Comparison of ENCODE assay signal across 15 mouse cellular contexts in the genomic region with DNA sequence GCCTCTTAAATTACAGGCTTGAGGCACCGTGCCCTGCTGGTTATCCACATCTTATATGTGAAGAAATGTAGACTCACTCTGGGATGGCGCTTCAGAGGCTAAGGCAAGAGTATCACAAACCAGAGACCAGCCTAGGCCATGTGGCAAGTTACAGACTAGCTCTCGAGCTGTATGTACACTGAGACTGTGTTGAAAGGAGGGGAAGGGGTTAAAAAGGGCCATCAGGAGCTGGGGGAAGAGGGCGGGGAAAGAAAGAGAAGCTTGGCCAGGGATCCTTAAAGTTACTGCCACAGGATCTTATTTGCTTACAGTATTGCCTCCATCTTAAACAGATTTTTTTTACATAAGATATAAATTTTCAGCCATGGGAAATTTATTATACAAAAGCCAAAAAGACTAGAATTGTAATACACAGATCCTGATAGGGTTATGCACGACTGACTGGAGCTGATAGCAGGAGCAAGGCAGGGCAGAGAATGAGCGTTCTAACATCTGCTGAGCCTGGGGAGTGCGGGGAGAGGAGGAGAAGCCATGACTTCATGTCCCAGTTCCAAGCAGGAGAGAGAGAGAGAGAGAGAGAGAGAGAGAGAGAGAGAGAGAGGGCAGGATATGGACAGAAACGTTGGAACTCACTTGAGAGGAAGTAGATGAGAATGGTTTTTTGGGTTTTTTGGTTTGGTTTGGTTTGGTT. TPM values are rescaled to one million over a fixed set of nuclear protein-coding genes. Genes with fewer than 3 reads are reported as not detected.
DNase-seq lines count a peak whose midpoint lies in the region; ATAC-seq and TF ChIP-seq lines count a peak whose summit lies in the region.
"Had no signal": no experiment of that assay in that cellular context is flagged by ENCODE, and none has a peak within 500 bp of the region (broad histone marks: within the 10 kb centered on the region; RNA-seq: fewer than 3 reads in every experiment).

No protein-coding gene starts in this region.

- ATAC-seq in kidney, embryonic 14.5 days (ENCODE audit: low FRiP score, low TSS enrichment) = 0 out of 2 replicates have a peak, but pooled peaks have one; percentile 46
- ATAC-seq in midbrain, embryonic 11.5 days (ENCODE audit: low FRiP score) = no peak
- no peak for ATAC-seq in midbrain, postnatal 0 days (ENCODE audit: low FRiP score)
- ATAC-seq: midbrain, embryonic 16.5 days had no signal

- no peaks in the 10 kb centered on the region for H3K9me3 ChIP-seq in kidney, embryonic 14.5 days (ENCODE audit: control insufficient read depth, low read length)
- no peaks in the 10 kb centered on the region for H3K9me3 ChIP-seq in midbrain, embryonic 11.5 days (ENCODE audit: control insufficient read depth, low read length)
- H3K9me3 ChIP-seq in midbrain, postnatal 0 days (ENCODE audit: low read length) = no peaks in the 10 kb centered on the region
- no peaks in the 10 kb centered on the region for H3K9me3 ChIP-seq in limb, embryonic 10.5 days (replicated peaks)
- H3K9me3 ChIP-seq: G1E; limb, embryonic 13.5 days; neural tube, embryonic 12.5 days had no signal

- H3K4me3 ChIP-seq in kidney, embryonic 14.5 days (ENCODE audit: low read length) = no peak overlapping the region
- no peak overlapping the region for H3K4me3 ChIP-seq in midbrain, embryonic 11.5 days (ENCODE audit: low read depth, low read length)
- no peak overlapping the region for H3K4me3 ChIP-seq in midbrain, postnatal 0 days (ENCODE audit: low read depth, low read length)
- no peak overlapping the region for H3K4me3 ChIP-seq in limb, embryonic 10.5 days
- H3K4me3 ChIP-seq in gastrocnemius, adult 2 months = no peak overlapping the region
- H3K4me3 ChIP-seq: limb, embryonic 13.5 days; neural tube, embryonic 12.5 days had no signal

- 19% methylated on average over 8 of the region's 8 CpGs for WGBS in kidney, embryonic 14.5 days
- 39% methylated on average over 8 of the region's 8 CpGs for WGBS in midbrain, embryonic 11.5 days
- WGBS in midbrain, postnatal 0 days = 47% methylated on average over 8 of the region's 8 CpGs
- WGBS in limb, embryonic 10.5 days = 32% methylated on average over 8 of the region's 8 CpGs

- intact Hi-C loops in gastrocnemius, adult 2 months (cut with DNase I) = no loop called here

- H3K36me3 ChIP-seq in kidney, embryonic 14.5 days (ENCODE audit: control insufficient read depth, insufficient read depth, low read length) = no peaks in the 10 kb centered on the region
- H3K36me3 ChIP-seq in midbrain, embryonic 11.5 days (ENCODE audit: control insufficient read depth, insufficient read depth, low read length) = no peaks in the 10 kb centered on the region
- no peaks in the 10 kb centered on the region for H3K36me3 ChIP-seq in midbrain, postnatal 0 days (ENCODE audit: insufficient read depth, low read length)
- H3K36me3 ChIP-seq in limb, embryonic 10.5 days = no peaks in the 10 kb centered on the region
- H3K36me3 ChIP-seq: G1E; limb, embryonic 13.5 days; neural tube, embryonic 12.5 days had no signal

- no peak for TF ChIP-seq CTCF in midbrain, postnatal 0 days (IDR thresholded peaks at IDR 0.05)
- no peak for TF ChIP-seq CTCF in gastrocnemius, adult 2 months (IDR thresholded peaks at IDR 0.05)

- DNase-seq in kidney, postnatal 25 days = no peak
- peak; percentile 79 for DNase-seq in midbrain, embryonic 11.5 days (ENCODE audit: low spot score, missing footprints)
- no peak for DNase-seq in midbrain, postnatal 0 days (ENCODE audit: low spot score)
- DNase-seq in limb, embryonic 10.5 days (ENCODE audit: low spot score) = no peak
- DNase-seq in right cerebral cortex, postnatal 10 days (ENCODE audit: low spot score in 2 of 2) = no peak
- DNase-seq in gastrocnemius, adult 2 months = no peak
- DNase-seq in ovary, postnatal 10 days (ENCODE audit: low spot score) = no peak
- DNase-seq: cerebellum, postnatal 36 days; heart, postnatal 14 days had no signal

- H3K27me3 ChIP-seq in kidney, embryonic 14.5 days (ENCODE audit: control insufficient read depth, insufficient read depth, low read length) = no peaks in the 10 kb centered on the region
- H3K27me3 ChIP-seq in midbrain, embryonic 11.5 days (ENCODE audit: control insufficient read depth, insufficient read depth, low read length) = no peaks in the 10 kb centered on the region
- H3K27me3 ChIP-seq in midbrain, postnatal 0 days (ENCODE audit: insufficient read depth, low read length) = no peaks in the 10 kb centered on the region
- H3K27me3 ChIP-seq in limb, embryonic 10.5 days (ENCODE audit: low read depth, poor library complexity, severe bottlenecking) = no peaks in the 10 kb centered on the region
- H3K27me3 ChIP-seq: limb, embryonic 13.5 days; neural tube, embryonic 12.5 days had no signal

- H3K4me2 ChIP-seq in kidney, embryonic 14.5 days (replicated peaks; ENCODE audit: low read depth, low read length) = no peak overlapping the region
- no peak overlapping the region for H3K4me2 ChIP-seq in midbrain, embryonic 11.5 days
- H3K4me2 ChIP-seq in midbrain, postnatal 0 days (ENCODE audit: low read depth, low read length, poor library complexity, severe bottlenecking) = no peak overlapping the region
- H3K4me2 ChIP-seq: limb, embryonic 13.5 days; neural tube, embryonic 12.5 days had no signal

- H3K9ac ChIP-seq in kidney, embryonic 14.5 days (ENCODE audit: low read depth, low read length) = no peak overlapping the region
- H3K9ac ChIP-seq in midbrain, embryonic 11.5 days (ENCODE audit: low read length) = no peak overlapping the region
- H3K9ac ChIP-seq in midbrain, postnatal 0 days (replicated peaks; ENCODE audit: low read length, poor library complexity, severe bottlenecking) = no peak overlapping the region
- H3K9ac ChIP-seq: limb, embryonic 13.5 days; neural tube, embryonic 12.5 days had no signal

- no peak overlapping the region for H3K27ac ChIP-seq in kidney, embryonic 14.5 days (ENCODE audit: low read depth, low read length)
- H3K27ac ChIP-seq in midbrain, embryonic 11.5 days (ENCODE audit: low read depth, low read length) = no peak overlapping the region
- no peak overlapping the region for H3K27ac ChIP-seq in midbrain, postnatal 0 days (ENCODE audit: low read depth, low read length)
- H3K27ac ChIP-seq in limb, embryonic 10.5 days = peak overlapping the region; percentile 39; the same call in 1 of the 2 replicates
- no peak overlapping the region for H3K27ac ChIP-seq in gastrocnemius, adult 2 months
- H3K27ac ChIP-seq: limb, embryonic 13.5 days; macrophage; neural tube, embryonic 12.5 days had no signal

- no peaks in the 10 kb centered on the region for H3K4me1 ChIP-seq in kidney, embryonic 14.5 days (ENCODE audit: control insufficient read depth, insufficient read depth, low read length)
- H3K4me1 ChIP-seq in midbrain, embryonic 11.5 days (ENCODE audit: control insufficient read depth, insufficient read depth, low read length) = no peaks in the 10 kb centered on the region
- H3K4me1 ChIP-seq in midbrain, postnatal 0 days (ENCODE audit: insufficient read depth, low read length) = no peaks in the 10 kb centered on the region
- H3K4me1 ChIP-seq in limb, embryonic 10.5 days = peaks cover 7% of the 10 kb centered on the region
- H3K4me1 ChIP-seq: limb, embryonic 13.5 days; neural tube, embryonic 12.5 days had no signal

RNA-seq across cellular contexts. Expression of gene Afg1l, which starts 10.4 kb away (rescaled TPM):
- polyA plus RNA-seq in kidney, embryonic 14.5 days (2014; fragmentation: Nextera tagmentation; extraction: Ambion mirVana) = 5.9 and 8.1 TPM in 2 replicates
- polyA plus RNA-seq in midbrain, embryonic 11.5 days (2014; fragmentation: Nextera tagmentation; extraction: Ambion mirVana) = 4.6 and 5.6 TPM in 2 replicates
- 7.8 and 8.5 TPM in 2 replicates for total RNA-seq in midbrain, postnatal 0 days (2014; rRNA removed)
- polyA plus RNA-seq in midbrain, postnatal 0 days (2015; fragmentation: Nextera tagmentation; extraction: Ambion mirVana) = 5.8 and 6.6 TPM in 2 replicates
- 4.0 and 4.6 TPM in 2 replicates for polyA plus RNA-seq in limb, embryonic 10.5 days (2016; fragmentation: Nextera tagmentation; extraction: Ambion mirVana)
- 10 to 100 TPM in 1 of 2 experiments, 1 to 10 TPM in 1; 8.7 to 12.6 TPM for total RNA-seq in gastrocnemius, adult 2 months (2021)

RNA-seq across cellular contexts. Expression of gene Snx3, which starts 13.1 kb away (rescaled TPM):
- 278 and 302 TPM in 2 replicates for polyA plus RNA-seq in kidney, embryonic 14.5 days (2014; fragmentation: Nextera tagmentation; extraction: Ambion mirVana)
- 234 and 248 TPM in 2 replicates for polyA plus RNA-seq in midbrain, embryonic 11.5 days (2014; fragmentation: Nextera tagmentation; extraction: Ambion mirVana)
- 131 and 149 TPM in 2 replicates for total RNA-seq in midbrain, postnatal 0 days (2014; rRNA removed)
- 339 and 343 TPM in 2 replicates for polyA plus RNA-seq in midbrain, postnatal 0 days (2015; fragmentation: Nextera tagmentation; extraction: Ambion mirVana)
- 236 and 240 TPM in 2 replicates for polyA plus RNA-seq in limb, embryonic 10.5 days (2016; fragmentation: Nextera tagmentation; extraction: Ambion mirVana)
- total RNA-seq in gastrocnemius, adult 2 months (2021) = 100 to 1,000 TPM; 165 to 166 TPM
